Mouse (Mus musculus): Measurements from ENCODE around the gene Vmn1r34. TPM values are rescaled to one million over a fixed set of nuclear protein-coding genes. Genes with fewer than 3 reads are reported as not detected.
"Not testable (repeated sequence)": the region's sequence is repeated elsewhere in the genome, so short reads cannot be mapped to it uniquely, and the experiment has no call there.

Gene Vmn1r34
- polyA plus RNA-seq (2015; fragmentation: Nextera tagmentation; extraction: Ambion mirVana): not detected in 2 replicates

- DNase-seq (ENCODE audit: low spot score) (no peak), ATAC-seq (no peak)
- Histone ChIP-seq H3K36me3 (ENCODE audit: insufficient read depth, low read length) (no peaks in the 10 kb centered on the region), H3K4me2 (replicated peaks; ENCODE audit: low read depth, low read length) (no peak within 1 kb of the TSS), H3K27me3 (replicated peaks; ENCODE audit: insufficient read depth, low read length) (no peaks in the 10 kb centered on the region), H3K4me1 (ENCODE audit: insufficient read depth, low read depth, low read length) (no peaks in the 10 kb centered on the region), H3K27ac (ENCODE audit: low read length) (no peak within 1 kb of the TSS), H3K9me3 (ENCODE audit: low read length) (no peaks in the 10 kb centered on the region), H3K9ac (replicated peaks; ENCODE audit: low read depth) (no peak within 1 kb of the TSS), H3K4me3 (ENCODE audit: low read depth, low read length) (no peak within 1 kb of the TSS)
- WGBS: 76% methylated on average over 1 of the region's 1 CpGs
- TF ChIP-seq EP300 (IDR thresholded peaks at IDR 0.05) (no peak), CTCF (IDR thresholded peaks at IDR 0.05) (no peak)
Observed at GRCm38 (mm10) chr6:66643779-66644178, at the start of gene Vmn1r34. TSS of gene Vmn1r34 (minus strand) at chr6:66643879.

GRCm38 (mm10) chr6:66685806-66686205 is 42.1 kb upstream of the Vmn1r34 start, which contains the start of gene Vmn1r35:
TSS of gene Vmn1r35 (minus strand) at chr6:66685906.
- no peak within 1 kb of the TSS for H3K4me3 ChIP-seq (ENCODE audit: low read depth, low read length)
- no peak for DNase-seq (ENCODE audit: low spot score)
- ATAC-seq: no peak
- WGBS: 62% methylated on average over 3 of the region's 3 CpGs
- no peak within 1 kb of the TSS for H3K27ac ChIP-seq (ENCODE audit: low read length)
- no peaks in the 10 kb centered on the region for H3K36me3 ChIP-seq (ENCODE audit: insufficient read depth, low read length)
- no peak within 1 kb of the TSS for H3K4me2 ChIP-seq (replicated peaks; ENCODE audit: low read depth, low read length)
- no peaks in the 10 kb centered on the region for H3K9me3 ChIP-seq (ENCODE audit: low read length)
- no peaks in the 10 kb centered on the region for H3K27me3 ChIP-seq (replicated peaks; ENCODE audit: insufficient read depth, low read length)
- H3K4me1 ChIP-seq (ENCODE audit: insufficient read depth, low read depth, low read length): no peaks in the 10 kb centered on the region
- TF ChIP-seq EP300 (IDR thresholded peaks at IDR 0.05) (no peak), CTCF (IDR thresholded peaks at IDR 0.05) (no peak)
- H3K9ac ChIP-seq (replicated peaks; ENCODE audit: low read depth): no peak within 1 kb of the TSS

DNA sequence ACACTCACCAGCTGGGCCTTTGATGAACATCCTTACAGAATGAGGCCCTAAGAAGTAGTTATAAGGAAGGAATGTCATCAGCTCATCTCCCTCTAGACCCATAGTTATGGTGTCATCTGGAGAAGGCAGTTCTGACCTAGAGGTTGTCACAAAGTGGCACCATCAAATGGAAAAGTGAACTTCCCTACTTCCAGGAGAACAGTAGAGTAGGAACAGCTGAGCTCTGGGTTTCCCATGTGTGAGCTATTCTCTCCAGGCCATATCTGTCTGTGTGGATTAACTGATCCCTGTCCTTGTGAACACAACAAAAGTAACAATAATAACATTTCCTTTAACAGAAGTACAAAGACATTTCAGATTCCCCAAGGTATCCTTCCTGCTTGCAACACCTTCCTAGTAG is 25.5 kb downstream of the Vmn1r34 start, which contains the start of gene Vmn1r33:
Gene Vmn1r33, minus strand, starts transcription at position 101 of the 400 bp plus-strand sequence.
- H3K9me3 ChIP-seq (ENCODE audit: low read length); H3K36me3 ChIP-seq (ENCODE audit: insufficient read depth, low read length); H3K27me3 ChIP-seq (replicated peaks; ENCODE audit: insufficient read depth, low read length); H3K9ac ChIP-seq (replicated peaks; ENCODE audit: low read depth); H3K4me1 ChIP-seq (ENCODE audit: insufficient read depth, low read depth, low read length); H3K4me3 ChIP-seq (ENCODE audit: low read depth, low read length); ATAC-seq; DNase-seq (ENCODE audit: low spot score); H3K27ac ChIP-seq (ENCODE audit: low read length); H3K4me2 ChIP-seq (replicated peaks; ENCODE audit: low read depth, low read length): not testable (repeated sequence)

GRCm38 (mm10) chr6:66595804-66596203 is 47.9 kb downstream of the Vmn1r34 start:
- H3K4me2 ChIP-seq (replicated peaks; ENCODE audit: low read depth, low read length): no peak overlapping the region
- no peak overlapping the region for H3K27ac ChIP-seq (ENCODE audit: low read length)
- no peaks in the 10 kb centered on the region for H3K27me3 ChIP-seq (replicated peaks; ENCODE audit: insufficient read depth, low read length)
- H3K9me3 ChIP-seq (ENCODE audit: low read length): no peaks in the 10 kb centered on the region
- no peak overlapping the region for H3K9ac ChIP-seq (replicated peaks; ENCODE audit: low read depth)
- H3K36me3 ChIP-seq (ENCODE audit: insufficient read depth, low read length): no peaks in the 10 kb centered on the region
- ATAC-seq (no peak), DNase-seq (ENCODE audit: low spot score) (no peak)
- H3K4me1 ChIP-seq (ENCODE audit: insufficient read depth, low read depth, low read length): no peaks in the 10 kb centered on the region
- H3K4me3 ChIP-seq (ENCODE audit: low read depth, low read length): no peak overlapping the region
- no peak for TF ChIP-seq EP300 (IDR thresholded peaks at IDR 0.05)
- no peak for TF ChIP-seq CTCF (IDR thresholded peaks at IDR 0.05)

Other genes starting within 250 kb of the Vmn1r34 start
- 12.6 and 15.0 TPM in 2 replicates for gene Mad2l1, start 108.5 kb downstream of the Vmn1r34 start, polyA plus RNA-seq (2015; fragmentation: Nextera tagmentation; extraction: Ambion mirVana)
- gene Vmn1r32, start 83.8 kb downstream of the Vmn1r34 start, polyA plus RNA-seq (2015; fragmentation: Nextera tagmentation; extraction: Ambion mirVana): not detected in 2 replicates
- gene Vmn1r33, start 25.6 kb downstream of the Vmn1r34 start, polyA plus RNA-seq (2015; fragmentation: Nextera tagmentation; extraction: Ambion mirVana): not detected in 2 replicates
- not detected in 2 replicates for gene Vmn1r35, start 42.0 kb upstream of the Vmn1r34 start, polyA plus RNA-seq (2015; fragmentation: Nextera tagmentation; extraction: Ambion mirVana)
- not detected in 2 replicates for gene Vmn1r36, start 75.3 kb upstream of the Vmn1r34 start, polyA plus RNA-seq (2015; fragmentation: Nextera tagmentation; extraction: Ambion mirVana)
- not detected in 2 replicates for gene Vmn1r37, start 85.5 kb upstream of the Vmn1r34 start, polyA plus RNA-seq (2015; fragmentation: Nextera tagmentation; extraction: Ambion mirVana)
- gene Vmn1r38, start 138.7 kb upstream of the Vmn1r34 start, polyA plus RNA-seq (2015; fragmentation: Nextera tagmentation; extraction: Ambion mirVana): not detected in 2 replicates
- gene Vmn1r39, start 166.7 kb upstream of the Vmn1r34 start, polyA plus RNA-seq (2015; fragmentation: Nextera tagmentation; extraction: Ambion mirVana): not detected in 2 replicates